Mouse (Mus musculus): ENCODE measurements around the gene Amn. TPM values are rescaled to one million over a fixed set of nuclear protein-coding genes. Genes with fewer than 3 reads are reported as not detected.

Gene Amn
- polyA plus RNA-seq, 1 experiment: 7.0 TPM

GRCm38 (mm10) chr12:111234383-111234782, 36.5 kb upstream of the Amn start:
- Histone ChIP-seq H3K27ac (ENCODE audit: control insufficient read depth, insufficient read depth, low read length) (no peak overlapping the region), H3K4me1 (replicated peaks; ENCODE audit: control insufficient read depth, insufficient read depth, low read length) (peaks cover 12% of the 10 kb centered on the region), H3K27me3 (ENCODE audit: control insufficient read depth, insufficient read depth, low read length) (no peaks in the 10 kb centered on the region), H3K36me3 (ENCODE audit: control insufficient read depth, insufficient read depth, low read length) (no peaks in the 10 kb centered on the region), H3K4me3 (ENCODE audit: control insufficient read depth, insufficient read depth, low read length) (no peak overlapping the region)
- DNase-seq: no peak
- WGBS: 92% methylated on average over 9 of the region's 9 CpGs
- TF ChIP-seq POLR2A (IDR thresholded peaks at IDR 0.05; ENCODE audit: control insufficient read depth, extremely low read depth, insufficient read depth, low read length, poor library complexity) (no peak), CTCF (IDR thresholded peaks at IDR 0.05; ENCODE audit: borderline replicate concordance, control insufficient read depth, extremely low read depth, insufficient read depth, low read length, poor library complexity) (no peak)

GRCm38 (mm10) chr12:111235631-111236030, 35.3 kb upstream of the Amn start:
- 95% methylated on average over 6 of the region's 6 CpGs for WGBS
- Histone ChIP-seq H3K4me1 (replicated peaks; ENCODE audit: control insufficient read depth, insufficient read depth, low read length) (peaks cover 15% of the 10 kb centered on the region), H3K27me3 (ENCODE audit: control insufficient read depth, insufficient read depth, low read length) (no peaks in the 10 kb centered on the region), H3K4me3 (ENCODE audit: control insufficient read depth, insufficient read depth, low read length) (no peak overlapping the region), H3K36me3 (ENCODE audit: control insufficient read depth, insufficient read depth, low read length) (no peaks in the 10 kb centered on the region), H3K27ac (ENCODE audit: control insufficient read depth, insufficient read depth, low read length) (no peak overlapping the region)
- TF ChIP-seq CTCF (IDR thresholded peaks at IDR 0.05; ENCODE audit: borderline replicate concordance, control insufficient read depth, extremely low read depth, insufficient read depth, low read length, poor library complexity): no peak
- no peak for TF ChIP-seq POLR2A (IDR thresholded peaks at IDR 0.05; ENCODE audit: control insufficient read depth, extremely low read depth, insufficient read depth, low read length, poor library complexity)
- no peak for DNase-seq

GRCm38 (mm10) chr12:111237611-111238188, 33.2 kb upstream of the Amn start:
- peaks cover 15% of the 10 kb centered on the region for H3K4me1 ChIP-seq (replicated peaks; ENCODE audit: control insufficient read depth, insufficient read depth, low read length)
- H3K27ac ChIP-seq (ENCODE audit: control insufficient read depth, insufficient read depth, low read length): no peak overlapping the region
- no peak for DNase-seq
- H3K27me3 ChIP-seq (ENCODE audit: control insufficient read depth, insufficient read depth, low read length): no peaks in the 10 kb centered on the region
- no peak for TF ChIP-seq CTCF (IDR thresholded peaks at IDR 0.05; ENCODE audit: borderline replicate concordance, control insufficient read depth, extremely low read depth, insufficient read depth, low read length, poor library complexity)
- TF ChIP-seq POLR2A (IDR thresholded peaks at IDR 0.05; ENCODE audit: control insufficient read depth, extremely low read depth, insufficient read depth, low read length, poor library complexity): no peak
- H3K4me3 ChIP-seq (ENCODE audit: control insufficient read depth, insufficient read depth, low read length): no peak overlapping the region
- WGBS: 98% methylated on average over 16 of the region's 16 CpGs
- H3K36me3 ChIP-seq (ENCODE audit: control insufficient read depth, insufficient read depth, low read length): no peaks in the 10 kb centered on the region

GRCm38 (mm10) chr12:111238345-111238744, 32.5 kb upstream of the Amn start:
- no peak for DNase-seq
- no peak for TF ChIP-seq POLR2A (IDR thresholded peaks at IDR 0.05; ENCODE audit: control insufficient read depth, extremely low read depth, insufficient read depth, low read length, poor library complexity)
- no peak for TF ChIP-seq CTCF (IDR thresholded peaks at IDR 0.05; ENCODE audit: borderline replicate concordance, control insufficient read depth, extremely low read depth, insufficient read depth, low read length, poor library complexity)
- Histone ChIP-seq H3K27ac (ENCODE audit: control insufficient read depth, insufficient read depth, low read length) (peak overlapping the region; percentile 62), H3K4me1 (replicated peaks; ENCODE audit: control insufficient read depth, insufficient read depth, low read length) (peaks cover 15% of the 10 kb centered on the region), H3K27me3 (ENCODE audit: control insufficient read depth, insufficient read depth, low read length) (no peaks in the 10 kb centered on the region), H3K36me3 (ENCODE audit: control insufficient read depth, insufficient read depth, low read length) (no peaks in the 10 kb centered on the region), H3K4me3 (ENCODE audit: control insufficient read depth, insufficient read depth, low read length) (no peak overlapping the region)
- 95% methylated on average over 5 of the region's 5 CpGs for WGBS

GRCm38 (mm10) chr12:111238778-111239177, 32.1 kb upstream of the Amn start:
- Histone ChIP-seq H3K4me3 (ENCODE audit: control insufficient read depth, insufficient read depth, low read length) (no peak overlapping the region), H3K27me3 (ENCODE audit: control insufficient read depth, insufficient read depth, low read length) (no peaks in the 10 kb centered on the region), H3K27ac (ENCODE audit: control insufficient read depth, insufficient read depth, low read length) (peak overlapping the region; percentile 62), H3K36me3 (ENCODE audit: control insufficient read depth, insufficient read depth, low read length) (no peaks in the 10 kb centered on the region), H3K4me1 (replicated peaks; ENCODE audit: control insufficient read depth, insufficient read depth, low read length) (peaks cover 15% of the 10 kb centered on the region)
- TF ChIP-seq POLR2A (IDR thresholded peaks at IDR 0.05; ENCODE audit: control insufficient read depth, extremely low read depth, insufficient read depth, low read length, poor library complexity): no peak
- no peak for TF ChIP-seq CTCF (IDR thresholded peaks at IDR 0.05; ENCODE audit: borderline replicate concordance, control insufficient read depth, extremely low read depth, insufficient read depth, low read length, poor library complexity)
- peak; percentile 71 for DNase-seq
- 54% methylated on average over 4 of the region's 4 CpGs for WGBS

GRCm38 (mm10) chr12:111239930-111240329, 31.0 kb upstream of the Amn start:
- 90% methylated on average over 10 of the region's 10 CpGs for WGBS
- Histone ChIP-seq H3K36me3 (ENCODE audit: control insufficient read depth, insufficient read depth, low read length) (no peaks in the 10 kb centered on the region), H3K4me1 (replicated peaks; ENCODE audit: control insufficient read depth, insufficient read depth, low read length) (peaks cover 15% of the 10 kb centered on the region), H3K27ac (ENCODE audit: control insufficient read depth, insufficient read depth, low read length) (no peak overlapping the region), H3K27me3 (ENCODE audit: control insufficient read depth, insufficient read depth, low read length) (no peaks in the 10 kb centered on the region), H3K4me3 (ENCODE audit: control insufficient read depth, insufficient read depth, low read length) (no peak overlapping the region)
- no peak for DNase-seq
- no peak for TF ChIP-seq POLR2A (IDR thresholded peaks at IDR 0.05; ENCODE audit: control insufficient read depth, extremely low read depth, insufficient read depth, low read length, poor library complexity)
- TF ChIP-seq CTCF (IDR thresholded peaks at IDR 0.05; ENCODE audit: borderline replicate concordance, control insufficient read depth, extremely low read depth, insufficient read depth, low read length, poor library complexity): no peak

- WGBS: 98% methylated on average over 6 of the region's 6 CpGs
- Histone ChIP-seq H3K27ac (ENCODE audit: control insufficient read depth, insufficient read depth, low read length) (no peak overlapping the region), H3K36me3 (ENCODE audit: control insufficient read depth, insufficient read depth, low read length) (no peaks in the 10 kb centered on the region), H3K4me3 (ENCODE audit: control insufficient read depth, insufficient read depth, low read length) (no peak overlapping the region), H3K27me3 (ENCODE audit: control insufficient read depth, insufficient read depth, low read length) (no peaks in the 10 kb centered on the region), H3K4me1 (replicated peaks; ENCODE audit: control insufficient read depth, insufficient read depth, low read length) (peaks cover 15% of the 10 kb centered on the region)
- TF ChIP-seq POLR2A (IDR thresholded peaks at IDR 0.05; ENCODE audit: control insufficient read depth, extremely low read depth, insufficient read depth, low read length, poor library complexity) (no peak), CTCF (IDR thresholded peaks at IDR 0.05; ENCODE audit: borderline replicate concordance, control insufficient read depth, extremely low read depth, insufficient read depth, low read length, poor library complexity) (no peak)
- no peak for DNase-seq
These were observed 29.0 kb upstream of the Amn start for GRCm38 (mm10) chr12:111241916-111242315.

Data from thymus, adult 2 months (tissue).